Mouse (Mus musculus): ENCODE measurements around the gene Ewsr1.

- no peak for TF ChIP-seq CTCF (IDR thresholded peaks at IDR 0.05; ENCODE audit: borderline replicate concordance, extremely low read depth, insufficient read depth, insufficient read length)
- no peak for TF ChIP-seq POLR2A (IDR thresholded peaks at IDR 0.05; ENCODE audit: borderline replicate concordance, extremely low read depth, insufficient read depth, insufficient read length, poor library complexity, severe bottlenecking)
Observed at GRCm38 (mm10) chr11:5125713-5126112, 26.6 kb upstream of the Ewsr1 start.
